8 mouse cellular contexts compared by ENCODE assay signal in genomic region chr8:126536132-126536927, GRCm38 (mm10). TPM values are rescaled to one million over a fixed set of nuclear protein-coding genes. Genes with fewer than 3 reads are reported as not detected.
DNase-seq lines count a peak whose midpoint lies in the region; ATAC-seq lines count a peak whose summit lies in the region.

No protein-coding gene starts in this region.

- H3K27ac ChIP-seq in hindbrain, embryonic 15.5 days (replicated peaks): peak overlapping the region; percentile 94
- H3K27ac ChIP-seq in liver, embryonic 11.5 days (ENCODE audit: low read depth, low read length): 0 out of 2 replicates have a peak overlapping the region, but pooled peaks have one; percentile 5
- H3K27ac ChIP-seq in neural tube, embryonic 15.5 days (replicated peaks): peak overlapping the region; percentile 94

- H3K4me2 ChIP-seq in hindbrain, embryonic 15.5 days: peak overlapping the region; percentile 18; the same call in 1 of the 2 replicates
- peak overlapping the region; percentile 28 for H3K4me2 ChIP-seq in liver, embryonic 11.5 days
- H3K4me2 ChIP-seq in neural tube, embryonic 15.5 days: peak overlapping the region; percentile 28; the same call in 1 of the 2 replicates

- no peaks in the 10 kb centered on the region for H3K9me3 ChIP-seq in hindbrain, embryonic 15.5 days
- H3K9me3 ChIP-seq in liver, embryonic 11.5 days (ENCODE audit: control insufficient read depth, low read length): no peaks in the 10 kb centered on the region
- H3K9me3 ChIP-seq in neural tube, embryonic 15.5 days (replicated peaks): no peaks in the 10 kb centered on the region

- H3K4me1 ChIP-seq in hindbrain, embryonic 15.5 days (replicated peaks): peaks cover 46% of the 10 kb centered on the region
- H3K4me1 ChIP-seq in liver, embryonic 11.5 days (replicated peaks; ENCODE audit: control insufficient read depth, insufficient read depth, low read length): peaks cover 23% of the 10 kb centered on the region
- H3K4me1 ChIP-seq in neural tube, embryonic 15.5 days: peaks cover 49% of the 10 kb centered on the region

- H3K36me3 ChIP-seq in hindbrain, embryonic 15.5 days: no peaks in the 10 kb centered on the region
- H3K36me3 ChIP-seq in liver, embryonic 11.5 days (ENCODE audit: control insufficient read depth, insufficient read depth, low read length): no peaks in the 10 kb centered on the region
- no peaks in the 10 kb centered on the region for H3K36me3 ChIP-seq in neural tube, embryonic 15.5 days

- ATAC-seq in common myeloid progenitor, adult 5-6 weeks (replicated peaks; ENCODE audit: low read depth, poor library complexity, severe bottlenecking): peak; percentile 99
- ATAC-seq in hindbrain, embryonic 15.5 days (ENCODE audit: low FRiP score, low read depth): no peak
- ATAC-seq in liver, embryonic 11.5 days (replicated peaks; ENCODE audit: low FRiP score): no peak
- ATAC-seq in neural tube, embryonic 15.5 days (ENCODE audit: low FRiP score): peak; percentile 23

- peak overlapping the region; percentile 28 for H3K9ac ChIP-seq in hindbrain, embryonic 15.5 days
- no peak overlapping the region for H3K9ac ChIP-seq in liver, embryonic 11.5 days (ENCODE audit: low read depth, low read length)
- no peak overlapping the region; the same call in 1 of the 2 replicates for H3K9ac ChIP-seq in neural tube, embryonic 15.5 days (replicated peaks)

- H3K27me3 ChIP-seq in hindbrain, embryonic 15.5 days: no peaks in the 10 kb centered on the region
- H3K27me3 ChIP-seq in liver, embryonic 11.5 days (replicated peaks; ENCODE audit: control insufficient read depth, insufficient read depth, low read length): no peaks in the 10 kb centered on the region
- no peaks in the 10 kb centered on the region for H3K27me3 ChIP-seq in neural tube, embryonic 15.5 days (replicated peaks)

- DNase-seq in embryo, embryonic 10 days (ENCODE audit: low spot score): peak; percentile 62
- no peak for DNase-seq in embryo, embryonic 9.5 days (ENCODE audit: extremely low spot score)
- no peak for DNase-seq in liver, embryonic 11.5 days (ENCODE audit: low spot score)
- no peak for DNase-seq in spleen, postnatal 14 days (ENCODE audit: low spot score in 2 of 2)
- no peak for DNase-seq in layer of hippocampus, adult 8-10 months (ENCODE audit: low spot score in 2 of 2)

- no peak overlapping the region for H3K4me3 ChIP-seq in hindbrain, embryonic 15.5 days
- no peak overlapping the region for H3K4me3 ChIP-seq in liver, embryonic 11.5 days (ENCODE audit: low read depth, low read length)
- H3K4me3 ChIP-seq in neural tube, embryonic 15.5 days (replicated peaks): no peak overlapping the region

- 14% methylated on average over 11 of the region's 11 CpGs for WGBS in hindbrain, embryonic 15.5 days
- 37% methylated on average over 11 of the region's 11 CpGs for WGBS in liver, embryonic 11.5 days
- WGBS in neural tube, embryonic 15.5 days: 9% methylated on average over 11 of the region's 11 CpGs

RNA-seq across cellular contexts. Expression of gene Irf2bp2, which starts 57.5 kb away (rescaled TPM):
- total RNA-seq in common myeloid progenitor, adult 5-6 weeks (2017): 72.3 and 85.4 TPM in 2 replicates
- 9.1 and 9.2 TPM in 2 replicates for polyA plus RNA-seq in hindbrain, embryonic 15.5 days (2015; fragmentation: Nextera tagmentation; extraction: Ambion mirVana)
- 5.9 and 7.3 TPM in 2 replicates for polyA plus RNA-seq in liver, embryonic 11.5 days (2014; fragmentation: Nextera tagmentation; extraction: Ambion mirVana)
- polyA plus RNA-seq in neural tube, embryonic 15.5 days (2015; fragmentation: Nextera tagmentation; extraction: Ambion mirVana): 9.8 and 10.4 TPM in 2 replicates
- total RNA-seq in layer of hippocampus, adult 8-10 months (2022): 10 to 100 TPM; 53.5 to 58.0 (median 56.2) TPM

Comparison
In these comparisons a context has a peak if more than half of its experiments do, and no peak if none do; other contexts are left out.
1. ATAC-seq: peak in common myeloid progenitor, adult 5-6 weeks (single experiment) and neural tube, embryonic 15.5 days (single experiment); none in hindbrain, embryonic 15.5 days (single experiment) and liver, embryonic 11.5 days (single experiment).
2. H3K27ac ChIP-seq: peak in every context shown above with its lines; median percentile 94 in hindbrain, embryonic 15.5 days; 94 in neural tube, embryonic 15.5 days; 5 in liver, embryonic 11.5 days.
3. Peak in every context shown above with its lines, with median percentiles within 50 percentile points of each other: H3K4me2 ChIP-seq.